Mouse (Mus musculus): ENCODE results near the gene Sms.

Sms gene

GRCm38 (mm10) chrX:157415212-157415611, 76.9 kb downstream of the Sms start, which contains the start of gene Phex:
Phex (minus strand) TSS chrX:157415312.
- H3K4me3 ChIP-seq (replicated peaks; ENCODE audit: low read length) = no peak within 1 kb of the TSS
- H3K27me3 ChIP-seq (ENCODE audit: insufficient read depth, low read length) = no peaks in the 10 kb centered on the region
- H3K9me3 ChIP-seq (ENCODE audit: low read length) = no peaks in the 10 kb centered on the region
- no peaks in the 10 kb centered on the region for H3K4me1 ChIP-seq (replicated peaks; ENCODE audit: low read depth, low read length)
- H3K36me3 ChIP-seq (ENCODE audit: insufficient read depth, low read length) = no peaks in the 10 kb centered on the region
- no peak for TF ChIP-seq CTCF (conservative IDR thresholded peaks at IDR 0.05; ENCODE audit: low read length)

- TF ChIP-seq CTCF (conservative IDR thresholded peaks at IDR 0.05; ENCODE audit: low read length) (no peak), POU5F1 (IDR thresholded peaks at IDR 0.05; ENCODE audit: borderline replicate concordance, low read length) (no peak), NANOG (IDR thresholded peaks at IDR 0.05; ENCODE audit: borderline replicate concordance, low read length) (no peak)
- Histone ChIP-seq H3K9me3 (ENCODE audit: low read length) (no peaks in the 10 kb centered on the region), H3K36me3 (ENCODE audit: insufficient read depth, low read length) (no peaks in the 10 kb centered on the region), H3K4me1 (replicated peaks; ENCODE audit: low read depth, low read length) (no peaks in the 10 kb centered on the region), H3K27me3 (ENCODE audit: insufficient read depth, low read length) (no peaks in the 10 kb centered on the region), H3K4me3 (replicated peaks; ENCODE audit: low read length) (no peak overlapping the region)
Observed at GRCm38 (mm10) chrX:157404919-157405318, 87.2 kb downstream of the Sms start.

Measured in E14TG2a.4 (cell line).